Mouse (Mus musculus) urinary bladder, postnatal 14 days (tissue): ENCODE measurements around the gene Prn.

ENCODE experiments used
- DNase-seq: peaks from one replicate; pipeline ENCODE4 v3.0.0; 2021; ENCODE audit warnings: low spot score

The Prn gene

GRCm38 (mm10) chr2:131994971-131995370, 85.2 kb downstream of the Prn start:
- no peak for DNase-seq

- DNase-seq = no peak
Observed at GRCm38 (mm10) chr2:131995742-131996141, 86.0 kb downstream of the Prn start.

- DNase-seq = no peak
Observed at GRCm38 (mm10) chr2:131996369-131996768, 86.6 kb downstream of the Prn start.

GRCm38 (mm10) chr2:131997356-131997755, 87.6 kb downstream of the Prn start:
- no peak for DNase-seq

- no peak for DNase-seq
Observed at GRCm38 (mm10) chr2:132001696-132002334, 92.1 kb downstream of the Prn start.

- DNase-seq = no peak
Observed at GRCm38 (mm10) chr2:132003916-132004315, 94.2 kb downstream of the Prn start.

- DNase-seq = no peak
Observed at GRCm38 (mm10) chr2:132004495-132005136, 94.9 kb downstream of the Prn start.

GRCm38 (mm10) chr2:132005445-132005844, 95.7 kb downstream of the Prn start:
- no peak for DNase-seq
